Mouse (Mus musculus): ENCODE results near the gene Nxnl2. TPM values are rescaled to one million over a fixed set of nuclear protein-coding genes. Genes with fewer than 3 reads are reported as not detected.
"Not testable (repeated sequence)": the region's sequence is repeated elsewhere in the genome, so short reads cannot be mapped to it uniquely, and the experiment has no call there.

Nxnl2 gene
- total RNA-seq, 1 experiment from 2014 or later, result 0.10 TPM

DNA sequence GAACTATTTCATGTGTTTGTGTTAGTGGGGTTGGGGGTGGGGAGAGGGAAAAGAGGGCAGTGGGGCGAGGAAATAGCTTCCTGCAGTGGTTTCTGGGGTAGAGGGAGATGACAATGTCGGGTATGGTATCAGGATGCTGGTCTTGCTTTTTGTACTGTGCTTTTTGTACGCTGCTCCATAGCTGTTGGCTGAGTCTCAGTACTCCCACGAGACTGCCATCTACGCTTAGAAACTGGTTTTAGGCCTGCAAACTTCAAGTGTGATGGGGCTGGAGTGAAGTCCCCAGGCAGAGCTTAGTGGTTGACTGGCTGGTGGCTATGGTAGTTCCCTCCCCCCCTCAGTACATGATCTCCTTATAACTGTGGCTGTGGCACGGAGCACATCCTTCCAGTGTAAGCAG is 8.6 kb upstream of the Nxnl2 start:
- no peak for ATAC-seq (replicated peaks in 1 of 2; ENCODE audit: insufficient read depth in 1 of 2, low FRiP score in 2 of 2, low TSS enrichment in 1 of 2, low read depth in 1 of 2, poor library complexity in 2 of 2, severe bottlenecking in 2 of 2)

- ATAC-seq (replicated peaks in 1 of 2; ENCODE audit: insufficient read depth in 1 of 2, low FRiP score in 2 of 2, low TSS enrichment in 1 of 2, low read depth in 1 of 2, poor library complexity in 2 of 2, severe bottlenecking in 2 of 2), result no peak
These were observed 4.1 kb upstream of the Nxnl2 start for GRCm38 (mm10) chr13:51166711-51167110.

DNA sequence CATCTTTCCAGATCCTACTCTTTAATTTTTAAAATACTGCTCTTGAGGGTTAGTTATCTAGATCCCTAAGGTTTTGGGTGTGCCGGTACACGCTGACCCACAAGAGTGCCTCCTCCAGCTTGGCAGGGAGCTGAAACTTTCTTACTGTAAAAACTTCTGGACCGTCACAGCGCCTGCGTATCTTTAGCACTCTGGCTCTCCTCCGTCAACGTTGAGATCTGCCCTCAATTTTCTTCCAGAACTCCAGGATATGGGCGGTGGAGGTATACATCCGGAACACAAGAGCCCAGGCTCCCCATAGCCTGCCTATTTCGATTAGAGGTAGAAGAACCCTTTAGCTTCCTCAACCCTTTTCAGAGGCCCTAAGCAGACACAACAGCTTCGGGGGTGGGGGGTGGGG is 607 bp upstream of the Nxnl2 start:
- ATAC-seq (replicated peaks in 1 of 2; ENCODE audit: insufficient read depth in 1 of 2, low FRiP score in 2 of 2, low TSS enrichment in 1 of 2, low read depth in 1 of 2, poor library complexity in 2 of 2, severe bottlenecking in 2 of 2), result no peak

DNA sequence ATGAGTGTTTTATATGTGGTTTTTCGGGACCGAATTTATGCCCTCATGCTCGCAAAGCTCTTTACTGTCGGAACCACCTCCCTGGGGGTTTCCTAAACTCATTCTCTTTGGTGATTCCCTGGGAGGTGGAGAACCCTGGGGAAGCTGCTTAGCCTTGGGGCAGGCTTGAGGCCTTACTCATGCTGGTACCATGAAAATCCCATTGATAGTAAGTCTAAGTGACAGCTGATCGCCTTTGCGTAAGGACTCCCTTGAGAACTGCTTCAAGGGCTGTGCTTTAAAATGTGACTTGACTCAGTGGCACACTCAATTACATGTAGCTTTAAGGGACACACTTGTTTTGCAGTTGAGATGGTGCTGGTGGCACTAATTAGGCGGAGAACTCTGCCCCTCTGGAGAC is 1.8 kb downstream of the Nxnl2 start:
- ATAC-seq (replicated peaks in 1 of 2; ENCODE audit: insufficient read depth in 1 of 2, low FRiP score in 2 of 2, low TSS enrichment in 1 of 2, low read depth in 1 of 2, poor library complexity in 2 of 2, severe bottlenecking in 2 of 2), result no peak

DNA sequence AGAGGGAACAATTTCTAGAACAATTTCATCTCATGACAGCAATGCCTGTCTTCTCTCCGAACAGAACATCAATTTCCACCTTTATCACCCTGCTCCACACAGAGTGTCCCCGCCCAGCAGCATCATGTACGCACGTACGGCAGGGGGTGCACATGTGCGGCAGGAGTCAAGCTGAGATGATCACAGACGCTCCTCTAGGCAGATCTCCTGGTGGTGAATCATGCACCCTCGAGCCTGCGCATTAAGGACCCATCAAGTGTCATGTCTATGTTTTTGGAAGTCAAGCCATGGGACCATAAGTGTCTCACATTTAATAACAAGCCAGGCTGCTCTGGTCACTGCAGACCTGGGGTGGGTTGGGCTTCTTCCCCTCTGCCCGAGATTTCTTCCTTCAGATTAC is 8.1 kb downstream of the Nxnl2 start:
- no peak for ATAC-seq (replicated peaks in 1 of 2; ENCODE audit: insufficient read depth in 1 of 2, low FRiP score in 2 of 2, low TSS enrichment in 1 of 2, low read depth in 1 of 2, poor library complexity in 2 of 2, severe bottlenecking in 2 of 2)

DNA sequence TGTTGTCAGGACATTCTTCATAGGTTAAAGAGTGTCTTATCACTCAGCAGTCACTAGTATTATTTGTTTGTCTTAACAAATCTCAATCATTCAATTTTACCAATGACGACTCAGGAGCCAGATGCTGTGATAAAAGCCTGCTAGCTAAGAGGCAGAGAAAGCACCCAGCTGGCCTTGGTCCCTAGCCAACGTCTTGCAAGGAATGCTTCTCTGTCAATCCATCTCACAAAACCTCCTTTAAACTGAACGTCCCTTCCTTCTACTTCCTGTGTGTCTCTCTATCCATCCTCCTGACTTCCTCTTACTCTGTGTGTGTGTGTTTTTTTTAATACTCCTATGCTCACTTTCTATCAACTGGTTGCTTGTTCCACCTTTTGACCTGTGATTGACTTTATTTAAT is 8.5 kb downstream of the Nxnl2 start:
- ATAC-seq (replicated peaks in 1 of 2; ENCODE audit: insufficient read depth in 1 of 2, low FRiP score in 2 of 2, low TSS enrichment in 1 of 2, low read depth in 1 of 2, poor library complexity in 2 of 2, severe bottlenecking in 2 of 2), result no peak

DNA sequence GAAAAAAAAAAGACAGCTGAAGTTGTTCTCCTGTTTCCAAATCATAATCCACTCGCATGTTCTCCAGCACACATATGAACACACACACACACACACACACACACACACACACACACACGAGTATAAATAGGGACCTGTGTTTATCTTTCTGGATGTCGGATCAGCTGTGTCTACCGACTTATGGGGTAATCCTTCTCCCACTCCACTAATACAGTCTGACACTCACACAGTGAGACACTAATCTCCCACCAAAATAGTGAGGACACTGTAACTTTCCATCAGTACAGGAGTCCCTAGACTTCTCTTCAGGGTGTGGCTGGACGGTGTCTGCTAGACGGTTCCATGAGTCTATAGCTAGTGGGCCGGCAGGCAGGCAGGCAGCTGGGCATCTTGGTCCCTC is 11.4 kb downstream of the Nxnl2 start:
- no peak for ATAC-seq (replicated peaks in 1 of 2; ENCODE audit: insufficient read depth in 1 of 2, low FRiP score in 2 of 2, low TSS enrichment in 1 of 2, low read depth in 1 of 2, poor library complexity in 2 of 2, severe bottlenecking in 2 of 2)

GRCm38 (mm10) chr13:51184896-51185295 is 14.1 kb downstream of the Nxnl2 start:
- no peak for ATAC-seq (replicated peaks in 1 of 2; ENCODE audit: insufficient read depth in 1 of 2, low FRiP score in 2 of 2, low TSS enrichment in 1 of 2, low read depth in 1 of 2, poor library complexity in 2 of 2, severe bottlenecking in 2 of 2)

DNA sequence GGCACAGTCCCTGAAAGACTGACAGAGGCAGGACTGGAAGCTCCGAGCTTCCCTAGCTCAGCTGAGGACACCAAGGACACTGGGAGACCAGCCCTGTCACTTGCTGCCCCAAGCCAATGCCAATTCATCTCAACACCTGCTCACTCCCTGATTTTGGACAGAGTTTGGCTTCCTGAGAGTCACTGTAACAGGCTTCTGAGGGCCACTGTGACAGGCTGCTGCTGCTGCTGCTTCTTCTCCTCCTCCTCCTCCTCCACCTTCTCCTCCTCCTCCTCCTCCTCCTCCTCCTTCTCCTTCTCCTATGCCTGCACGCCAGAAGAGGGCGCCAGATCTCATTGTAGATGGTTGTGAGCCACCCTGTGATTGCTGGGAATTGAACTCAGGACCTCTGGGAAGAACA is 19.5 kb downstream of the Nxnl2 start:
- ATAC-seq (replicated peaks in 1 of 2; ENCODE audit: insufficient read depth in 1 of 2, low FRiP score in 2 of 2, low TSS enrichment in 1 of 2, low read depth in 1 of 2, poor library complexity in 2 of 2, severe bottlenecking in 2 of 2), result no peak

DNA sequence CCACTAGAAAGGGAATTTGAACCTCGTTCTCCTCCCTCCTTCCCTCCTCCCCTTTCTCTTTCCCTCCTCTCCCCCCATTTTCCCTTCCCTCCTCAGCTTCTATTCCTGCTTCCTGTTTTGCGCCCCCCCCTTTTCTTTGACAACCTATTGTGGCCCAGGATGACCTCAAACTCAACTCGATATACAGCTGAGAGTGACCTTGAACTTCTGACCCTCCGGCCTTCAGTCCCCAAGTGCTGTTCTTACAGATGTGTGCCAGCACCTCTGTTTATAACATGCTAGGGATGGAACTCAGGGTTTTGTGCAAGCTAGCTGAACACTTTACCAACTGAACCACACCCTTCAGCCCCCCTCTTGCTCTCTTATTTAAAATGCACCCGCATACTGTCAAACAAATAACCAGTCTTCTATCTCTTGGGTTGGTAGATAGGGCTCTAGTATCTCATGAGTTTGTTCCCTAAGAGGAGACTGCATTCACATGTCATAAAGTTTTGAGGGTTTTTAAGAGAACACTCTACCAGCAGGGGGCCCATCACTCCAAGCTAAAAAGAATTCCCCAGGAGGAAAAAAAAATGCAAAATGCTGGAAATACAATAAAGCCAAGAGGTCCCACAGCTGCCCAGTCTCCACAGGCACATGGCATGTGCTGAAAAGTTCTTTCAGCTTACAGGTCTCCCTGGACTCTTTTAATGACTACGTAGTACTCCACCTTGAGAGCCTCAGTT is 20.8 kb downstream of the Nxnl2 start:
- no peak for ATAC-seq (replicated peaks in 1 of 2; ENCODE audit: insufficient read depth in 1 of 2, low FRiP score in 2 of 2, low TSS enrichment in 1 of 2, low read depth in 1 of 2, poor library complexity in 2 of 2, severe bottlenecking in 2 of 2)

- peak; percentile 42 to 60; a peak in 3 of 4 replicates for ATAC-seq (replicated peaks in 1 of 2; ENCODE audit: insufficient read depth in 1 of 2, low FRiP score in 2 of 2, low TSS enrichment in 1 of 2, low read depth in 1 of 2, poor library complexity in 2 of 2, severe bottlenecking in 2 of 2)
These were observed 23.1 kb downstream of the Nxnl2 start for GRCm38 (mm10) chr13:51193893-51194292.

- ATAC-seq (replicated peaks in 1 of 2; ENCODE audit: insufficient read depth in 1 of 2, low FRiP score in 2 of 2, low TSS enrichment in 1 of 2, low read depth in 1 of 2, poor library complexity in 2 of 2, severe bottlenecking in 2 of 2), result no peak
These were observed 26.9 kb downstream of the Nxnl2 start for GRCm38 (mm10) chr13:51197699-51198098.

GRCm38 (mm10) chr13:51198186-51198585 is 27.4 kb downstream of the Nxnl2 start:
- ATAC-seq (replicated peaks in 1 of 2; ENCODE audit: insufficient read depth in 1 of 2, low FRiP score in 2 of 2, low TSS enrichment in 1 of 2, low read depth in 1 of 2, poor library complexity in 2 of 2, severe bottlenecking in 2 of 2), result no peak

- ATAC-seq (replicated peaks in 1 of 2; ENCODE audit: insufficient read depth in 1 of 2, low FRiP score in 2 of 2, low TSS enrichment in 1 of 2, low read depth in 1 of 2, poor library complexity in 2 of 2, severe bottlenecking in 2 of 2), result peak in 1 of 2 experiments; percentile 66; a peak in 1 of 4 replicates
These were observed 31.4 kb downstream of the Nxnl2 start for GRCm38 (mm10) chr13:51201985-51202843.

DNA sequence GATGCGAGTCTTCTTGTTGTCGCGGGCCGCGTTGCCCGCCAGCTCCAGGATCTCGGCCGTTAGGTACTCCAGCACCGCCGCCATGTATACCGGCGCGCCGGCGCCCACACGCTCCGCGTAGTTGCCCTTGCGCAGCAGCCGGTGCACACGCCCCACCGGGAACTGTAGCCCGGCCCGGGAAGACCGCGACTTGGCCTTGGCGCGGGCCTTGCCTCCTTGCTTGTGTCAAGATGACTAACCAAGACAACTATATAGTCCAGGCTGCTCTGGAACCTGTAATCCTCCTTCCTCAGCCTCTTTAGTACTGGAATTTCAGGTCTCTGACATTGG is 32.0 kb downstream of the Nxnl2 start:
- peak; percentile 46 to 48; a peak in 2 of 4 replicates for ATAC-seq (replicated peaks in 1 of 2; ENCODE audit: insufficient read depth in 1 of 2, low FRiP score in 2 of 2, low TSS enrichment in 1 of 2, low read depth in 1 of 2, poor library complexity in 2 of 2, severe bottlenecking in 2 of 2)

- no peak for ATAC-seq (replicated peaks in 1 of 2; ENCODE audit: insufficient read depth in 1 of 2, low FRiP score in 2 of 2, low TSS enrichment in 1 of 2, low read depth in 1 of 2, poor library complexity in 2 of 2, severe bottlenecking in 2 of 2)
These were observed 32.6 kb downstream of the Nxnl2 start for GRCm38 (mm10) chr13:51203467-51203866.

- not testable (repeated sequence) for ATAC-seq (replicated peaks in 1 of 2; ENCODE audit: insufficient read depth in 1 of 2, low FRiP score in 2 of 2, low TSS enrichment in 1 of 2, low read depth in 1 of 2, poor library complexity in 2 of 2, severe bottlenecking in 2 of 2)
These were observed 33.3 kb downstream of the Nxnl2 start for GRCm38 (mm10) chr13:51204081-51204480.

- ATAC-seq (replicated peaks in 1 of 2; ENCODE audit: insufficient read depth in 1 of 2, low FRiP score in 2 of 2, low TSS enrichment in 1 of 2, low read depth in 1 of 2, poor library complexity in 2 of 2, severe bottlenecking in 2 of 2), result no peak
These were observed 37.1 kb downstream of the Nxnl2 start for GRCm38 (mm10) chr13:51207965-51208364.

All from hematopoietic stem cell, adult 5-6 weeks (primary cell).